Mouse (Mus musculus) hematopoietic stem cell, adult 5-6 weeks (primary cell): ENCODE data around the gene Rnf216. TPM values are rescaled to one million over a fixed set of nuclear protein-coding genes. Genes with fewer than 3 reads are reported as not detected.
A peak's percentile ranks its signal among the peaks of the same experiment; 100 is the strongest.

ENCODE experiments used
- ATAC-seq, 2 experiments: fragments of 125-278 bp in 1 of 2; replicated peaks in 1 of 2; 2 replicates each; pipeline ENCODE4 v1.8.0; 2016 to 2017; ENCODE audit warnings: inconsistent platforms in 2 of 2, mild to moderate bottlenecking in 2 of 2, moderate number of reproducible peaks in 2 of 2, low read depth in 1 of 2, moderate TSS enrichment in 1 of 2; ENCODE audit not compliant: low FRiP score in 2 of 2, poor library complexity in 2 of 2, severe bottlenecking in 2 of 2, insufficient read depth in 1 of 2, low TSS enrichment in 1 of 2
- total RNA-seq: library from RNA; stranded (forward); fragments of 172-1452, 232-1000 nt; gene quantifications from 2 replicates; pipeline ENCODE4 v1.2.3, GENCODE M21; 2017

Rnf216 gene
- total RNA-seq, 1 experiment from 2014 or later = 59.8 TPM

GRCm38 (mm10) chr5:142994746-142995145 lies 118.0 kb downstream of the Rnf216 start:
- no peak for ATAC-seq

GRCm38 (mm10) chr5:142989167-142989566 lies 123.6 kb downstream of the Rnf216 start:
- no peak for ATAC-seq

GRCm38 (mm10) chr5:142988520-142988919 lies 124.3 kb downstream of the Rnf216 start:
- no peak for ATAC-seq

GRCm38 (mm10) chr5:142984271-142984670 lies 128.5 kb downstream of the Rnf216 start:
- ATAC-seq = no peak; a peak in 1 of 4 replicates

- ATAC-seq = no peak
Observed at GRCm38 (mm10) chr5:142983174-142983573, 129.6 kb downstream of the Rnf216 start.

- peak; percentile 27 to 39; a peak in 1 of 4 replicates for ATAC-seq
Observed at GRCm38 (mm10) chr5:142982046-142982801, 130.6 kb downstream of the Rnf216 start.

DNA sequence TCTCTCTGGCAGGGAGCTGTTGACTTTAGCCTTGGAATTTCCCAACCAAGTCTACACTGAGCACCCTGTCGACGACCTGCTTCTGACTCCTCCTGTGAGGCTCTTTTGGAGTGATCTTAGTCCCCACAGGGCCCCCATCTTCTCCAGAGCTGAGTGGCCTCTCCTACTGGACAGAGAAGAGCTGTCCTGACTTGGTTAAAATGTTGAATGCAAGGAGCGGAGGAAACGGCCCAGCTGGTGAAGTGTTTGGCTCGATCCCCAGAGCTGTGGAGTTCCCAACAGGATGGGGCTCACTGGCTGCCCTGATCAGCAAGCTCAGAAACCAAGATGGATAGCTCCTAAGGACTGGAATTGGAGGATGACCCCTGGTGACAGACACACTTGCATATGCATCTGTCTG lies 136.3 kb downstream of the Rnf216 start:
- ATAC-seq = no peak

DNA sequence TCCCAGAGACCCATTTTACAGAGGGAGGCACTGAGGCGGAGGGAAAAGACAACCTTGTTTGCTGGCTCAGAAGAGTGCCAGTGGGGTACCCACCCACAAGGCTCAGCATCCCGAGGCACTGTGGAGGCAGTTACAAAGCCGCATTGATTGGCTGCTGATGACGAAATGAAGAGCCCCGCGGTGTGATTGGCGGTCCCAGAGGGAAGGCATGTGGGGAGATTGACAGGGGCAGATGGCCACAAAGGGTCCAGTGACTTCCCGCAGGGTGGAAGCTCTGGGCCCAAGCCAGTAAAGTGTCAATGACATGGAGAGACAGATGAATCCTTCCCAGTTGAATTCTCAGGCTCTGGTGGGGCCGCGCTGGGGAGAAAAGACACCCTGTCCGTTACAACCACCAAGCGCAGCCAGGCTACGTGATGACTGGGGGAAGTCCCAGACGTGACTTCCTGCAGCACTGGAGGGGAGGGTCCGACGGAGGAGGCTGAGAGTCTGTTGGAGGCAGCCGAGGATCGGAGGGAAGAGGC lies 138.1 kb downstream of the Rnf216 start:
- ATAC-seq = peak; percentile 58 to 67; a peak in 3 of 4 replicates

GRCm38 (mm10) chr5:142973971-142974370 lies 138.8 kb downstream of the Rnf216 start:
- no peak for ATAC-seq

GRCm38 (mm10) chr5:142968411-142968810 lies 144.4 kb downstream of the Rnf216 start:
- ATAC-seq = no peak

DNA sequence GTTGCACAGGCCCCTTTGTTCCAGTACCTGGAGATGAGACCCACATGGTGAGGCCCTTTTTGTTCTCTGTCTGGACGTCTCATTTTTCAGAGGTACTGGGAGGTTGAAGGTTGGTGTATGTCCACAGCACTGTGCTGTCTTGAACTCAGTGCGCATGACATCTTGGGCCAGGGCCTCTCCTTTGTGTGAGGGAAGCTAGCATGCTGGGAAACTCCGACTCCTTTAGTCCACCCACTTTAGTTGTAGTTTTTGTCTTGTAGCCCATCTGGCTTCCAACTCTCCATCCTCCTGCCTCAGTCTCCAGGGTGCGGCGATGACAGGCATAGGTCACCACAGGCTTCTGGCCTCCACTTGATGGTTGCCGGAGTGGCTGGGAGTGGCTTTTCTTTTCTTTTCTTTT lies 148.1 kb downstream of the Rnf216 start:
- ATAC-seq = no peak

DNA sequence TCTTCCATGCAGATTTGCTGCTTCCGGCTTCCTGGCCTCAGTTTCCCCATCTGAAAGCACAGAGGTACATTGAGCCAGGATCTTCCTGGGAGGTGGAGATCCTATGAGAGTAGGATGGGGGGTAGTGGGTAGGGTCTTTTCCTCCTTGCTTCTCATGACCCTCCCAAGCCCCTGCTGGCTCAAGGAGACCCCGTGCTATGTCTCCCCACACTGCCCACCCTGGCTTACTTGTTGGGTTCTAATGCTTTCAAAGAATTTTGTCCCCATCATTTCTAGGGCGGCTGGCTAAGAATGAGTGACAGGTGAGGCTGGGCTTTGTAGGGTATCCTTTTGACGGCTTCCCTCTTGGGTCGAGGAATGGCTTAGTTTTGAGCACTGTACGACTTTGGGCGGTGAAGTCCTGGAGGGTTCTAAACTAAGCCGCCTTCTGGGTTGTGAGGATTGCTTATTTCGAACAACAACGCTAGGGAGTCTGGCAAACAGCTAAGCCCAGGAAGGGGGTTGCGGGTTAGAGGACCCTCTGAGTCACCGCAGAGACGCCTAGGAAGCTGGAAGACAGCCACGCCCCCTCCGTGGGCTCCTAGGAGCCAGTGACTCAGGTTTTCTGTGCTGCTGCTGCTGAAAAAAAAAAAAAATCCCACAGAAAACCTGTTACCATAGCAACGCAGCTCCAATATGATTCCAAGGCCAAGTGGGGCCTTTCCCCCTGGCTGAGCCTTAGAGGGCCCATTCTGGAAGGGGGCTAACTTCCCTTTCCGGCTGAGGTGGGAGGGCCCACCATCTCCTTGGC lies 148.9 kb downstream of the Rnf216 start:
- peak; percentile 22 to 26; a peak in 2 of 4 replicates for ATAC-seq

GRCm38 (mm10) chr5:142963003-142963704 lies 149.6 kb downstream of the Rnf216 start:
- ATAC-seq = no peak

DNA sequence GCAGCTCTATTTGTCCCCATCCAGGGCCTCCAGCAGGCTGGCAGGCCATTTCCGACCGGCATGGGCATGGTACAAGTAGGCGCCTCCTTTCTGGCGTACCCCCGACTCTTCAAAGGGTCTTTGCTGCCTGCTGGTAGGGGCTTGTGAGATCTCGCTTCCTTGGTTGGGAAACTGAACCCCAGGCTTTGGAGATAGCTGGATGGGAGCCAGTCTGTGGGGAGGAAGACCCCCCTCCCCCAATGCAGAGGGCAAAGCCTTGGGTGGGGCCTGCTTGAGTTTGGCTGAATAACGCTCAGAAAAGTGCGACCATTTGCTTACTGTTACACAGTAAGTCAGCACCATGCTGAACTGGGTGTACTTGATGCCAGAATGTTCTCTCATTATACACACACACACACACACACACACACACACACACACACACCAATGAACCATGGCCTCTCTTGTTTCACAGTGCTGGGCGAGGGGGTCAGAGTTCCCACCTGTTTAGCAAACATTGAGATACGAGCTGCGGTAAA lies 150.3 kb downstream of the Rnf216 start:
- ATAC-seq = no peak

GRCm38 (mm10) chr5:142961881-142962443 lies 150.8 kb downstream of the Rnf216 start:
- ATAC-seq = no peak

- ATAC-seq = no peak
Observed at GRCm38 (mm10) chr5:142961398-142961880, 151.4 kb downstream of the Rnf216 start.

GRCm38 (mm10) chr5:142960775-142961271 lies 152.0 kb downstream of the Rnf216 start:
- ATAC-seq = peak in 1 of 2 experiments; percentile 24; a peak in 1 of 4 replicates
